In genomic region chr5:12910741-12911140, GRCm38 (mm10) we compare ENCODE assay signal across 27 mouse cellular contexts.
"Had no signal": no experiment of that assay in that cellular context is flagged by ENCODE, and none has a peak within 500 bp of the region (broad histone marks: within the 10 kb centered on the region; RNA-seq: fewer than 3 reads in every experiment).

No protein-coding gene starts in this region.

- H3K9ac ChIP-seq: heart, embryonic 12.5 days; hindbrain, embryonic 12.5 days; hindbrain, embryonic 15.5 days; kidney, embryonic 15.5 days; limb, embryonic 13.5 days; limb, embryonic 15.5 days; liver, embryonic 12.5 days; liver, embryonic 14.5 days had no signal

- H3K4me2 ChIP-seq: heart, embryonic 12.5 days; hindbrain, embryonic 12.5 days; hindbrain, embryonic 15.5 days; kidney, embryonic 15.5 days; limb, embryonic 13.5 days; limb, embryonic 15.5 days; liver, embryonic 12.5 days had no signal

- H3K27me3 ChIP-seq: heart, embryonic 12.5 days; hindbrain, embryonic 12.5 days; hindbrain, embryonic 15.5 days; kidney, embryonic 15.5 days; limb, embryonic 13.5 days; limb, embryonic 15.5 days; liver, embryonic 12.5 days had no signal

- H3K4me3 ChIP-seq: gastrocnemius, adult 2 months; heart, embryonic 10.5 days; heart, embryonic 12.5 days; hindbrain, embryonic 10.5 days; hindbrain, embryonic 12.5 days; hindbrain, embryonic 15.5 days; kidney, embryonic 15.5 days; limb, embryonic 13.5 days; limb, embryonic 15.5 days; liver, embryonic 12.5 days had no signal

- DNase-seq: gastrocnemius, adult 2 months; gastrocnemius, postnatal 10 days; gastrocnemius, postnatal 25 days; heart, adult 18-20 months; heart, postnatal 10 days; heart, postnatal 4 days; kidney, adult 11 months; kidney, adult 2 months; kidney, adult 9 months; kidney, postnatal 14 days; kidney, postnatal 36 days; layer of hippocampus, adult 9-11 months; layer of hippocampus, postnatal 36 days; left cerebral cortex, postnatal 4 days had no signal

- H3K36me3 ChIP-seq: heart, embryonic 10.5 days; heart, embryonic 12.5 days; hindbrain, embryonic 10.5 days; hindbrain, embryonic 12.5 days; hindbrain, embryonic 15.5 days; kidney, embryonic 15.5 days; limb, embryonic 13.5 days; limb, embryonic 15.5 days; liver, embryonic 12.5 days had no signal

- ATAC-seq: hindbrain, postnatal 0 days; intestine, embryonic 16.5 days; liver, embryonic 12.5 days had no signal

- H3K9me3 ChIP-seq: heart, embryonic 10.5 days; hindbrain, embryonic 10.5 days; hindbrain, embryonic 12.5 days; hindbrain, embryonic 15.5 days; kidney, embryonic 15.5 days; limb, embryonic 15.5 days; liver, embryonic 12.5 days had no signal

- H3K27ac ChIP-seq: gastrocnemius, adult 2 months; heart, embryonic 10.5 days; hindbrain, embryonic 10.5 days; hindbrain, embryonic 12.5 days; hindbrain, embryonic 15.5 days; hindbrain, postnatal 0 days; kidney, embryonic 15.5 days; kidney, postnatal 0 days; limb, embryonic 13.5 days; limb, embryonic 15.5 days; liver, embryonic 12.5 days; liver, embryonic 14.5 days had no signal

- H3K4me1 ChIP-seq: heart, embryonic 10.5 days; heart, embryonic 12.5 days; hindbrain, embryonic 10.5 days; hindbrain, embryonic 12.5 days; hindbrain, embryonic 15.5 days; kidney, embryonic 15.5 days; limb, embryonic 13.5 days; limb, embryonic 15.5 days; liver, embryonic 12.5 days had no signal
